Mouse (Mus musculus) erythroblast, embryonic 14.5 days (primary cell): ENCODE data around the gene Trappc10.

ENCODE experiments used
- GATA1 ChIP-seq: IDR thresholded peaks from 2 replicates; pipeline ENCODE4 v1.6.1; 2012; ENCODE audit warnings: low read length, inconsistent platforms, mixed read lengths
- TAL1 ChIP-seq: IDR thresholded peaks from 3 replicates; pipeline ENCODE4 v1.6.1; 2012; ENCODE audit warnings: low read length, inconsistent platforms, mixed read lengths

DNA sequence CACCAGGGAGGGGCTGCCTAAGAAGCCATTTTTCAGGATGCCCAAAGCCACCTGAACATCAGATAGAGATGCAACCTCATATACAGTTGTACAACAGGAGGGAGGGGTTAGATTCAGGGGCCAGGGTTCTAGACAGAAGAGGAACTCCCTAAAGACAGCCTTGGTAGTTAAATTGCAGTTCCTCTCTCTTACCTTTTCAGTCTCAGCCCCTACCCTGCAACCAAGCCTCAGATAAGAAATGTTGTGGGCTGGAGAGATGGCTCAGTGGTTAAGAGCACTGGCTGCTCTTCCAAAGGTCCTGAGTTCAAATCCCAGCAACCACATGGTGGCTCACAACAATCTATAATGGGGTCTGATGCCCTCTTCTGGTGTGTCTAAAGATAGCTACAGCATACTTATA is 76.7 kb downstream of the Trappc10 start:
- TF ChIP-seq TAL1 (no peak), GATA1 (no peak)
